Mouse (Mus musculus) gastrocnemius, postnatal 10 days (tissue): ENCODE measurements around the gene Acsl1. TPM values are rescaled to one million over a fixed set of nuclear protein-coding genes. Genes with fewer than 3 reads are reported as not detected.
"Not testable (repeated sequence)": the region's sequence is repeated elsewhere in the genome, so short reads cannot be mapped to it uniquely, and the experiment has no call there.

Source experiments
- DNase-seq: peaks from one replicate; pipeline ENCODE4 v3.0.0; 2021; ENCODE audit warnings: mixed read lengths
- total RNA-seq, 2 experiments: library from RNA; stranded (reverse); gene quantifications; 2 replicates each; pipeline ENCODE4 v1.2.3; 2021

Gene Acsl1
- total RNA-seq, 2 experiments from 2014 or later: 230 to 244 TPM

DNA sequence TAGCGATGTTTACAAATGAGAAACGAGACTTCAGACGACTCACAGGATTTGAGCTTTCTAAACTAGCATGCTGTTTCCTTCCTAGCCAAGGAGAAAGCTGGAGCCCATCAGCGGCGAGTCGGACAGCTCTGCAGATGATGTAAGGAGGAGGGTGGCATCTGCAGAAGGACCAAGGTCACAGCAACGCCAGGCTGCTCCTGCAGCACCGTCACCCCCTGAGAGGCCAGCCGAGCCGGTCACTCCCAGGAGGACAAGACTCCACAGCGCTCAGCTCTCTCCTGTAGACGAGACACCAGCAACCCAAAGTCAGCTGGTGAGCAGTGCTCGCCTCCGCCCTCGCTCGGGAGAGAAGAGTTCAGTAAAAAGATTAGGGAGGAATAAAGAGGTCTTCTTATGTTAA, 91.5 kb downstream of the Acsl1 start:
- no peak for DNase-seq

- DNase-seq: no peak
Measured at GRCm38 (mm10) chr8:46566914-46567529, 96.2 kb downstream of the Acsl1 start.

- DNase-seq: no peak
Measured at GRCm38 (mm10) chr8:46567946-46568345, 97.1 kb downstream of the Acsl1 start.

GRCm38 (mm10) chr8:46568942-46569341, 98.1 kb downstream of the Acsl1 start:
- no peak for DNase-seq

- no peak for DNase-seq
Measured at GRCm38 (mm10) chr8:46569659-46570441, 99.0 kb downstream of the Acsl1 start.

DNA sequence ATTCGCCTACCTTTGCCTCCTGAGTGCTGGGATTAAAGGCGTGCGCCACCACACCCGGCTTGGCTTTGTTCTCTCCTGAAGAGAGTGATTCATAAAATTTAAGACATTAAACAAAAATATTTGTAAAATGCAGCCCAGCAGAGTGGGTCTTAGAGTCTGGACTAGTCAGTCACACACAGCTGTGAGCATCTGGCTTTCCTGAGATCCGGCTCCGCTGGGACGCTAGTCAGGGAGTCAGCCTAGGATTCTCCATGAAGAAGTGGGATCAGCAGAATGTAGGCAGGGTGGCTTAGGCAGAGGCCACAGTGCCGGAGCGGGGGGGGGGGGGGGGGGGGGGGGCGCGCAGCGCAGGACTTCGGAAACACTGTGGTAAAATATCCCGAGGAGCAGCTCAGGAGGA, 99.8 kb downstream of the Acsl1 start:
- DNase-seq: no peak

DNA sequence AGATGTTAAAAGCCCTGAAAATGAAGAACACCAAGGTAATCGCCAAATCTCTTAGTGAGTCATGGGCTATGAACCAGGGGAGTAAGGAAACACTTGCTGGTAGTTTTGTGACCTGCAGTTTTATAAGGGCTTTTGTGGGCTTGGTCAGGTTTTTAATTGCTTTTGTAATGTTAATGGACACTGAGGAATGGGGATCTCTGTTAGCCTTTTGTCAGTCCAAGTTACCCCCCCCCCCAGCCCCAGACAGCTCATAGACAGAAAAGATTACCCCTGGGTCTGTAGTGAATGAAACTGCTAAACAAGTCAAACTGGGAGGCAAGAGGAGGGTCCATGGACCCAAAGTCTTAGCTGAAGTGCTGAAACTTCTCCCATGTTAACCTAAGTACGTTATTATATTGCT, 102.6 kb downstream of the Acsl1 start:
- no peak for DNase-seq

GRCm38 (mm10) chr8:46573964-46574363, 103.1 kb downstream of the Acsl1 start:
- no peak for DNase-seq

GRCm38 (mm10) chr8:46578794-46579193, 108.0 kb downstream of the Acsl1 start:
- DNase-seq: no peak

- DNase-seq: not testable (repeated sequence)
Measured at GRCm38 (mm10) chr8:46584328-46584727, 113.5 kb downstream of the Acsl1 start.

DNA sequence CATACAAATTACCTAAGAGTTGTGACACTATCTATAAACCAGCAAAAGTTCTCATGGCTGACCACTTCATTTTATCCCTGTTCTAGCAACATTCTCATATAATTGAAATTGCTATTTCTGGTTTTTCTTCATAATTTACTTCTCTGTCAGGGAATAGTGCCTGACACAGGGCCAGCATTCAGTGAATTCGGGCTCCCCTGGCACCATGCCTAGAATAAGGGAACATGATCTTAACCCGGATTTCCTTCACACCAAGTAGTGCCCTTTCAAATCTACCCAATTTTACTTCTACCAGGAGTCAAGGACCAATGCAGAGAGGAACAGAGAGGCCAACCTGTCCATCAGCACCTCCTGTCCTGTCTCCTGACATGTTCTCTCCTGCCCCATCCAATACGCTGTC, 114.7 kb downstream of the Acsl1 start:
- no peak for DNase-seq

Other genes starting within 250 kb of the Acsl1 start
- gene Helt, start 176.4 kb upstream of the Acsl1 start, total RNA-seq: 1 to 10 TPM in 1 of 2 experiments, under 1 TPM in 1; 0.45 to 1.1 TPM
- gene Cenpu, start 81.0 kb downstream of the Acsl1 start, total RNA-seq: 1 to 10 TPM; 2.1 to 2.5 TPM
- gene Primpol, start 146.2 kb downstream of the Acsl1 start, total RNA-seq: 1 to 10 TPM; 5.1 TPM
- gene Casp3, start 146.3 kb downstream of the Acsl1 start, total RNA-seq: 10 to 100 TPM; 13.1 to 18.4 TPM